Mouse (Mus musculus) spleen, adult 2 months (tissue): ENCODE data around the gene Gm28374.

Experiments
- CTCF ChIP-seq: fragments of 200-500 bp; IDR thresholded peaks from 2 replicates; pipeline ENCODE4 v1.5.1; 2011; ENCODE audit warnings: mild to moderate bottlenecking, inconsistent platforms; ENCODE audit not compliant: insufficient read depth, insufficient read length, insufficient replicate concordance; ENCODE audit errors: extremely low read depth
- POLR2A ChIP-seq: fragments of 200-500 bp; IDR thresholded peaks from 2 replicates; pipeline ENCODE4 v1.6.1; 2011; ENCODE audit warnings: low read depth, low read length, inconsistent platforms

DNA sequence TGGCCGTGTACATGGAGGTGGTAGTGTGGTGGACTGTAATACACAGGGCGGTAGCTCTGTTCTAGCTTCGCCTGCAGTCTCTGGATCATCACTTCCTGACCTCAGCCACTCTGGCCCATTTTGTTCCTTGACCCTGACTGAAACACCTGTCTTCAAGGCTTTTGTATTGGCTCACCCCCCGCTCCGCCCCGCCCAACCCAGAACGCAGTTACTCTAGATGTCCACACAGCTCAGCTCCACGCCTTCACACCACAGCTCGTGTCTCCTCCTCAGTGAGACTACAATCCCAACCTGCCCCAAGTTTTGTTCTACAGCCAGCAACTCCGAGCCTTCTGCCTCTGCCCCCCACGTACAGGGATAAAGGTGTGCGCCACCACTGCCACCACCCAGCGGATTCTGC, 6.8 kb upstream of the Gm28374 start:
- TF ChIP-seq CTCF (no peak), POLR2A (no peak)
